Comparison of ENCODE assay signal across 22 mouse cellular contexts in the genomic region with DNA sequence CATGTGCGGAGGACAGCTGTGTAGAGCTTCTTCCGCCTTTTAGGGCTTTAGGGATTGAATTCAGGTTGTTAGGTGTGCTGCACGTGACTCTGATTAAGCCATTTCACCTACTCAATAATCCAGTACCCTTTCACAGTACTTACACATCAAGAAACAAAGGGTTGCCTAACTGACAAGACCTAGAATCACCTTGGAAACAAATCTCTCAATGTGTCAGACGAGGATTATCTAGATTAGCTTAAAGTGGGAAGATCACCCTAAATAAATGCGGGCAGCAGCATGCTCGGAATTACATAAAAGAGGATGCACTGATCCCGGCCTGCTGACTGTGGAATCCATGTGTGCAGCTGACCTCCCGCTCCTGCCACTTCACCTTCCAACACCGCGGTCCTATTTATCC.
"Had no signal": no experiment of that assay in that cellular context is flagged by ENCODE, and none has a peak within 500 bp of the region (broad histone marks: within the 10 kb centered on the region; RNA-seq: fewer than 3 reads in every experiment).

No protein-coding gene starts in this region.

- H3K4me3 ChIP-seq: limb, embryonic 12.5 days; limb, embryonic 15.5 days; midbrain, embryonic 13.5 days; myocyte; neural tube, embryonic 13.5 days; stomach, embryonic 15.5 days had no signal

- DNase-seq: kidney, adult 18-20 months; kidney, adult 9 months; kidney, postnatal 14 days; kidney, postnatal 4 days; liver, postnatal 0 days; lung, embryonic 14.5 days; right cerebral cortex, adult 18-20 months; right cerebral cortex, postnatal 14 days; right cerebral cortex, postnatal 4 days; spleen, adult 18-20 months; thymus, postnatal 25 days had no signal

- H3K9ac ChIP-seq: limb, embryonic 12.5 days; limb, embryonic 15.5 days; liver, embryonic 14.5 days; liver, postnatal 0 days; lung, embryonic 14.5 days; midbrain, embryonic 13.5 days; neural tube, embryonic 13.5 days; stomach, embryonic 15.5 days had no signal

- H3K27ac ChIP-seq: limb, embryonic 12.5 days; limb, embryonic 15.5 days; liver, embryonic 14.5 days; macrophage; midbrain, embryonic 13.5 days; neural tube, embryonic 13.5 days; stomach, embryonic 15.5 days had no signal

- H3K4me1 ChIP-seq: limb, embryonic 12.5 days; limb, embryonic 15.5 days; neural tube, embryonic 13.5 days; stomach, embryonic 15.5 days had no signal

- H3K4me2 ChIP-seq: limb, embryonic 12.5 days; limb, embryonic 15.5 days; liver, embryonic 11.5 days; lung, embryonic 14.5 days; midbrain, embryonic 13.5 days; neural tube, embryonic 13.5 days; stomach, embryonic 15.5 days had no signal

- ATAC-seq: intestine, embryonic 16.5 days; lung, postnatal 0 days; midbrain, embryonic 13.5 days had no signal

- H3K9me3 ChIP-seq: limb, embryonic 12.5 days; limb, embryonic 15.5 days; midbrain, embryonic 13.5 days; neural tube, embryonic 13.5 days; stomach, embryonic 15.5 days had no signal

- H3K27me3 ChIP-seq: limb, embryonic 12.5 days; limb, embryonic 15.5 days; midbrain, embryonic 13.5 days; neural tube, embryonic 13.5 days; stomach, embryonic 15.5 days had no signal
